Mouse (Mus musculus): ENCODE results near the gene Scarf1.
"Not testable (repeated sequence)": the region's sequence is repeated elsewhere in the genome, so short reads cannot be mapped to it uniquely, and the experiment has no call there.

Scarf1 gene

GRCm38 (mm10) chr11:75537491-75538183 lies 24.3 kb downstream of the Scarf1 start:
- no peak for DNase-seq (ENCODE audit: low read depth, low spot score)

- no peak for DNase-seq (ENCODE audit: low read depth, low spot score)
Observed at GRCm38 (mm10) chr11:75538184-75538969, 25.0 kb downstream of the Scarf1 start.

DNA sequence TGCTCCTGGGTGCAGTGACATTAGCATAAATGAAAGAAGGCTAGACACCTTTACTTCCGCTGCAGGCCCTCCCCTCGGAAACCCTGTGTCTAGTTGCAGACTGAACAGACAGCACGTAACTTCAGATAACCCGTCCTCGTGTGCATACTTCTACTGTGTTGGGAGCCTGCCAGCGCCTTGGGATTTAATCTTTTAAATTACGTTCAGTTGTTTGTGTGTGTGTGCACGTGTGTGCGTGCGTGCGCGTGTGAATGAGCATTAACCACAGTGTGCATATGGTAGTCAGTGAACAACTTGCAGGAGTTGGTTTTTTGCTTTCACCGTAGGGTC lies 25.6 kb downstream of the Scarf1 start:
- DNase-seq (ENCODE audit: low read depth, low spot score), result no peak

GRCm38 (mm10) chr11:75540209-75540608 lies 26.9 kb downstream of the Scarf1 start:
- no peak for DNase-seq (ENCODE audit: low read depth, low spot score)

DNA sequence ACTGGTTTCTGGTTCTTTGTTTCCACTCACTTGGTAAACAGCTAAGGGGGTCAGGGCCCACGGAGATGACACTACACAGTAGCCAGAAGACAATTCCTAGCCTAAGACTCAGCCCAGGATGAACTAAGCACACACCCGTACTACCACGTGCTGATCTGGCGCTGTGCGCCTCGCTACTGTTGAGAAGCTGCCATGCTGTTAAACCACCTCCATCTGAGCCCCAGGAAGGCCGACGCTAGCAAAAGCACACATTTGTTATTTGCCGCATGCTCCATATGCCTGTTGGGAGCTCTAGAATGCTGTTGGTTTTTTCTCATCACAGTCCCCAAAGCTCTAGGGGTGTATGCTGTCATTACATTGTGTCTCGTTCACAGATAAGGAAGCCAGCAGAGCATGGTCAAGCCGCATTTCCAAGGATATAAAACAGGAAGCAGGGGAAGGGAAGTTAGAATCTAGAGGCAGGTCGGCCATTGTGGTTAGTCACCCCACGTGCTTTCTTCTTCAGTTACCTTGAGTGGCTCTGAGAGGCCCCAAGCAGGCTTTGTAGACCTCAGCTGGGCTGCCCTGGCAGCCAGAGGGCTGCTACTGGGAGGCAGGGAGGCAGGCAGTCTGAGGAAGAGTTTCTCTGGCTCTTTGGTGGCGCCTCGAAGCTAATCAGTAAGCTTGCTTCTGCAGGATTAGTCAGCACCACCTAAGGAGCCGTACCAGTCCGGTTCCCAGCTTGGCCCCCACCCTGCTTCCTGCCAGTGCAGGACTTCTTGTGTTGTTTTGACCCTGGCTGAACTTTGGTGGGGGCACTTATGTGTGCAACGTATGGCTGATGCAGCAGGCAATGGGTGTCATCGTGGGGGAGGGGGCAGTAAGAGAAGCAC lies 27.6 kb downstream of the Scarf1 start:
- DNase-seq (ENCODE audit: low read depth, low spot score), result no peak

DNA sequence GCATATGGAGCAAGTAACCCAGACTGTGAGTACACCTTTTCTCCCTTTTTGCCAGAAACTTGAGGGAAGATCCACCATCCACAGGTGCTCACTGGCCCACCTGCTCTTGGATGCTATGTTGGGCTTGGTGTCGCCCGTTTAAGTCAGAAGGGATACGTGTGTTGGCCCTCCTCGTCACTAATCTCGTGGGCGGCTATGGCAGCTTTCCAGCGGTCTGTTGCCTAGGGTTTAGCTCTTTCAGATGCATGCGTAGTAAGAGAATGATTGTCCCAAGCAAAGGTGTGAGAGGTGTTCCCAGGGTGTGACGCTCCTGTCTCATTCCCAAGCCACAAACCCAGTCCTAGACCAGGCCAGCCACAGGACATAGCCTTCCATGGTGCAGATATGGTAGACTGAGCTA lies 31.4 kb downstream of the Scarf1 start:
- DNase-seq (ENCODE audit: low read depth, low spot score), result no peak

DNA sequence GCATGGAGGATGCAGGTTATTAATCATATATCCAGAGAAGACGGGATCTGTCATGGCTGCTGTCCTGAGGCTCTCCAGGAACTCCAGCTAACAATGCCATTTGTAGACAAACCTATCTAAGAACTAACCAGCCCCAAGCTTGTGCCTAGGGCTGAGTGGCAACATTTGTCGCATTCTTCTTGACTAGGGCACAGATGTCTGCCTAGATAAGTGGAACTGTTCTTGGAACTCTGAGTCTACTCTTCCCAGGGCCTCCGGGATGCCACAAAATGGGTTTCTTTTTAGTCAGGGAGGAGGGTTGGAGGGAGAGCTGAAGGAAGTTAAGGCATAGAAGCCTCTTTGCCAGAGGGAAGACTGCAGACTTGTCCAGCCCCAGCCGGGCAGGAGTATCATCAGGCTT lies 32.7 kb downstream of the Scarf1 start:
- DNase-seq (ENCODE audit: low read depth, low spot score), result no peak

GRCm38 (mm10) chr11:75549658-75550111 lies 36.3 kb downstream of the Scarf1 start:
- no peak for DNase-seq (ENCODE audit: low read depth, low spot score)

DNA sequence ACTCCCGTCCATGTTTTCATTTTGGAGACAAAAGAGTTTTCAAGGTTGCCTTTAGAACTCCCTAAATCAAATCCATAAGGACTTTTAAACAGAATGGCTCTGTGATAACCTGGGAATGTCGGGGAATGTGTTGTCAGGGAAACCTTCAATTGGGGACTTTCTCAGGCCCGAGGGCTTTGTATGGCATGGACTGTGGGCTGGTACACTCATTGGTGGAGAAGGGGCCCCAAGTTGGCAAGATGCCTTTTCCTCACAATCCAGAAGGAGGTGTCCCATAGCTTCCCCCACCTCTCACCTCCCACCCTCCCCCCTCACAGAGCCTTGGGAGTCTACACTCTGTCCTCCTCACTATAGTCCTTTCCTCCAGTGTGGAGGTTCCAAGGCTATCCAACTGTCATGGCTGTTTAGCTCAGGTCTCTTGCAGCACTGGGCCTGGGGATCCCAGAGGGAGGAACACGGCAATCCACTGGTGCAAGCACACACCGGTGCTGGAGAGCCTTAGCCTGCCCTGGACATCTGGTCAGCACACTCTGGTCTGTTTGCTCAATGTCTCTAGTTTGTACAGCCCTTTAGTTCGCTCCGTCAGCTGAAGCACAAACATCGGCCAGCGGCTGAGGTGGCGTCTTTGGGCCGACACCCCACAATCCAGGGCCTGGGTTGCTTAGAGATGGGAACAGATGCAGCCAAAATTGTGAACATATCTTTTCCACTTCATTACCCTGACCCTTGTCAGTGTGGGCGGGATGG lies 37.0 kb downstream of the Scarf1 start:
- no peak for DNase-seq (ENCODE audit: low read depth, low spot score)

- no peak for DNase-seq (ENCODE audit: low read depth, low spot score)
Observed at GRCm38 (mm10) chr11:75551321-75551720, 38.0 kb downstream of the Scarf1 start.

GRCm38 (mm10) chr11:75551961-75552441 lies 38.7 kb downstream of the Scarf1 start:
- DNase-seq (ENCODE audit: low read depth, low spot score), result no peak

DNA sequence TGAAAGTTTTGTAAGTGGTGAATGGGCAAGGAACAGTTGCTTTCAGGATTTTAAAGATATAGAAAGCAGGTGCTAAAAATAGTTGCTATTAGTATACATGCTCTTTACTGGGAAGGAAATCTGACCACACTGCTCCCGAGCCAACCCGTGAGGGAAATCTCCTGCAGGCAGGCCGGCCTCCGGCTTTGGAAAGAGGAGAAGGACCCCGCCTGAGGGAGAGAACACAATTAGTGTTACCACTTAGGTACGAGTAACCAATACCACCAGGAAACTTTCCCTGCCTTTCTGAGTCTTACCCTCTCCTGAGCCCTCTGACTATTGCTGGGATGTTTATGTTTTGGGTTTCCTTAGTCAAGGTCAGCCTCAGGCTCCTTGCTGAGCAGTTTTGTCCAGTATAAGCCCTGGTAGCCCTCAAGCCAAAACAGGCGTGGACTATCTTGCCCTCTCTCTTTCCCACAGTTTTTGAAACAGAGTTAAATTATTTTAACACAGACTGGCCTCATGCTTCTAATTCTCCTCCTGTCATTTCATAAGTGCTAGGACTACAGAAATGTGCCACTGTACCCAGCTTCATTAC lies 39.7 kb downstream of the Scarf1 start:
- no peak for DNase-seq (ENCODE audit: low read depth, low spot score)

DNA sequence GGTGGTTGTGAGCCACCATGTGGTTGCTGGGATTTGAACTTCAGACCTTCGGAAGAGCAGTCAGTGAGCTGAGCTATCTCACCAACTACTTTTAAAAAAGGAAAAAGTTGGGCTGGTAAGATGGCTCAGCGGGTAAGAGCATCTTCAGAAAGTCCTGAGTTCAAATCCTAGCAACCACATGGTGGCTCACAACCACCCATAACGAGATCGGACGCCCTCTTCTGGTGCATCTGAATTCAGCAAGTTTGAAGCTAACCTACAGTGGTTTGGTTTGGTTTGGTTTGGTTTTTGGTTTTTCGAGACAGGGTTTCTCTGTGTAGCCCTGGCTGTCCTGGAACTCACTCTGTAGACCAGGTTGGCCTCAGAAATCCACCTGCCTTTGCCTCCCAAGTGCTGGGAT lies 42.7 kb downstream of the Scarf1 start:
- not testable (repeated sequence) for DNase-seq (ENCODE audit: low read depth, low spot score)

DNA sequence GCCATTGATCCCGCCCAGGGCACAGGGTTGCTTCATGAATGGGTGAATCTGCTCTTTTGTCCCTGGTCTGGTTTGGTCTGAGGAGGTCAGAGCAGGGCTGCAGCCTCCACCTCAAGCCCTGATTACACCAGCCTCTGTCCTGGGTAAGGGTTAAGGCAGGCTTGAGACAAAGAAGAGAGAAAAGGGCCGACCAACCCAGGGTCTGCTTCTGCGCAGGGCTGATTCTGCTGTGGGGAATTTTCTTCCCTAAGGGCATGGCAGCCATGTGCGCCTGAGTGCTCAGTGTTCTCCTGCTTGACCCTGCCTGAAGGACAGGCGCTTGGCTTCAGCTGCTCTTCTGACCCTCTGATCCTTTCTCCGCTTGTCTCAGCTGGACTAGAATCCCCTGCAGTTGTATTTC lies 43.8 kb downstream of the Scarf1 start:
- DNase-seq (ENCODE audit: low read depth, low spot score), result no peak

GRCm38 (mm10) chr11:75558101-75558500 lies 44.8 kb downstream of the Scarf1 start:
- DNase-seq (ENCODE audit: low read depth, low spot score), result peak; percentile 50

- no peak for DNase-seq (ENCODE audit: low read depth, low spot score)
Observed at GRCm38 (mm10) chr11:75559870-75560504, 46.6 kb downstream of the Scarf1 start.

GRCm38 (mm10) chr11:75560530-75561409 lies 47.4 kb downstream of the Scarf1 start:
- no peak for DNase-seq (ENCODE audit: low read depth, low spot score)

GRCm38 (mm10) chr11:75561410-75561791 lies 48.1 kb downstream of the Scarf1 start:
- no peak for DNase-seq (ENCODE audit: low read depth, low spot score)

GRCm38 (mm10) chr11:75562840-75563239 lies 49.5 kb downstream of the Scarf1 start:
- no peak for DNase-seq (ENCODE audit: low read depth, low spot score)

Data from WW6 (cell line).